Mouse (Mus musculus): Measurements from ENCODE around the gene Tspan5. TPM values are rescaled to one million over a fixed set of nuclear protein-coding genes. Genes with fewer than 3 reads are reported as not detected.

Gene Tspan5
- polyA plus RNA-seq, 1 experiment from 2014 or later = 1.7 TPM

DNA sequence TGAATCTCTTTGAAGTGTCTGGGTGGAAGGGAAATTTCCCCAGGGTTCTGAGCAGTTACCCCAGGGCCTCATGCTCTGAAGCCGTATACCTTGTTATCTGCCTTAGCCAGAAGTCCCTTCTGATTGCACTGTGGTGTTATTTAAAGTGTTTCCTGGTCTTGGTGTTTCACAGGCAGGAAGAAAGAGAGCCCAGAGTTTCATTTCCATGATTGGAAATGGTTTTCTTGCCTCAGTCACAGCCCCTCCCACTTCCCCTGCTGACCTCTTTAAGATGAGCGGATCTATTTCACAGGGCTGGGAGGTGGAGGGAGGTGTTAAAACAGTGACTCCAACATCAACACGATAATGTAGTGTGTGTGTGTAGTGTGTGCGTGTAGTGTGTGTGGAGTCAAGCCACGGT is 151.5 kb downstream of the Tspan5 start:
- TF ChIP-seq EP300 (IDR thresholded peaks at IDR 0.05; ENCODE audit: low read depth) = no peak; the same call in 1 of the 2 replicates
- TF ChIP-seq CTCF (IDR thresholded peaks at IDR 0.05; ENCODE audit: low read depth) = no peak
- Histone ChIP-seq H3K4me2 (ENCODE audit: low read depth, low read length) (no peak overlapping the region), H3K9ac (replicated peaks) (no peak overlapping the region), H3K4me1 (ENCODE audit: insufficient read depth) (no peaks in the 10 kb centered on the region), H3K9me3 (ENCODE audit: low read length) (no peaks in the 10 kb centered on the region), H3K36me3 (replicated peaks; ENCODE audit: insufficient read depth, low read length) (no peaks in the 10 kb centered on the region; the same call in 1 of the 2 replicates), H3K27ac (ENCODE audit: low read depth) (no peak overlapping the region), H3K4me3 (ENCODE audit: low read depth, low read length) (no peak overlapping the region), H3K27me3 (ENCODE audit: insufficient read depth, low read length) (no peaks in the 10 kb centered on the region)
- no peak for DNase-seq
- no peak; the same call in 1 of the 2 replicates for ATAC-seq
- 43% methylated on average over 5 of the region's 5 CpGs for WGBS (ENCODE audit: insufficient replicate concordance)

DNA sequence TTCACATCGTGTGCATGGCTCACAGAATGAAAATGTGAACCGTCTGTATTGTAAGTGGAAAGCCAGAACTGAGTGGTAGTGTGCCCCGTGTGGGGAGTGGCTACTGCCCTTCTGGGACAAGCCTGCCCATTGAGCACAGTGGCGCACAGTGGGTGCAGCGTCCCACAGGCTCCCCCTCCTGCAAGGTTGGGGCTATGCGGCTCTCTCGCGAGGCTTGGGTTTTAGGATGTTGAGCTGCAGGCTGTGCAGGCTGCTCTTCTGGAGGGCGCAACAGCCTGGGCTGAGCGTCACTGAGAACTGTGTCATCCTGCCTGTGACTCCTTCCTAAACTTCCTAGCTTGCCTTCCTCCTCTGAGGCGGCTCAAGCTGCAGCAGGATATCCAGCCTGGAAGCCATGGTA is 155.5 kb downstream of the Tspan5 start:
- DNase-seq = no peak
- no peaks in the 10 kb centered on the region; the same call in 1 of the 2 replicates for H3K36me3 ChIP-seq (replicated peaks; ENCODE audit: insufficient read depth, low read length)
- no peaks in the 10 kb centered on the region for H3K9me3 ChIP-seq (ENCODE audit: low read length)
- ATAC-seq = no peak
- no peak overlapping the region for H3K9ac ChIP-seq (replicated peaks)
- H3K4me2 ChIP-seq (ENCODE audit: low read depth, low read length) = no peak overlapping the region
- H3K27me3 ChIP-seq (ENCODE audit: insufficient read depth, low read length) = no peaks in the 10 kb centered on the region
- 84% methylated on average over 11 of the region's 11 CpGs for WGBS (ENCODE audit: insufficient replicate concordance)
- H3K27ac ChIP-seq (ENCODE audit: low read depth) = no peak overlapping the region
- H3K4me1 ChIP-seq (ENCODE audit: insufficient read depth) = no peaks in the 10 kb centered on the region
- no peak for TF ChIP-seq CTCF (IDR thresholded peaks at IDR 0.05; ENCODE audit: low read depth)
- no peak overlapping the region for H3K4me3 ChIP-seq (ENCODE audit: low read depth, low read length)

DNA sequence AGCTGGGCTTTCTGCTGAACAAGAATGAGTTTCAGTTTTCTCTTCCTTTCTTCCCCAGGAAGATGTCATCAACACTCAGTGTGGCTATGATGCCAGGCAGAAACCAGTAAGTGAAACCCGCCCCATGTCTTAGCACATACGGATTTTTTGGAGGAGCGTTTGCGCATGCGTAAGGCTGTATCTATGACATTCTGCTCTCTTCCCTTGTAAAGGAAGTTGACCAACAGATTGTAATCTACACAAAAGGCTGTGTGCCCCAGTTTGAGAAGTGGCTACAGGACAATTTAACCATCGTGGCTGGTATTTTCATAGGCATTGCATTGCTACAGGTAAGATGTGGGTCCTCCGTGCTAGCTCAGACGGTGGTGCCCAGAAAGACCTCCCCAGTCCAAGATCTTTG is 156.1 kb downstream of the Tspan5 start:
- TF ChIP-seq EP300 (IDR thresholded peaks at IDR 0.05; ENCODE audit: low read depth) = no peak
- TF ChIP-seq CTCF (IDR thresholded peaks at IDR 0.05; ENCODE audit: low read depth) = no peak
- 83% methylated on average over 8 of the region's 8 CpGs for WGBS (ENCODE audit: insufficient replicate concordance)
- no peak for ATAC-seq

DNA sequence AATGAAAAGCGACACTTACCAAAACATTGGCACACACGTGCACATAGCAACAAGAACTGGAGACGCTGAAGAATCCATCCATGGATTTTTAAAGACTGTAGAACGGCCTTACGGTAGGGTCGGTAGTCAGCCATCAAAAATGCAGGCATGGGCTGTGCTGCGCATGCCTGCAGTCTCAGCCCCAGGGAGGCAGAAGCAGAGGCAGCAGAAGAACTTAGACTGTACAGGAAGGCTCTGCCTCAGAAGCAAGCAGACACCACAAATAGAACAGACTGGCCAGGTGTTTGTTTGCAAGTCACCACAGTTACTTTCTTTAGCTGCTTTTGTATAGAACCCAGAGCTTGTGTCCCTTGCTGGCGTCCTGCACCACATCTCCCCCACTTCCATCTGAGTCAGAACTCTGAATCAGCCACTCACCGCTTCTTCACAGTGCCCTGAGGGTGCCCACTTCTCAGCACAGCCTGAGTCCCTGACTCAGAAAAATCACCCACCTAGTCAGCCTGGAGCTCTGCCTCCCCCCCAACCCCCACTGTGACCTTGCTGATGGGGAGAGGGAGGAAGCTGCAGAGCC is 158.7 kb downstream of the Tspan5 start:
- no peak overlapping the region for H3K4me3 ChIP-seq (ENCODE audit: low read depth, low read length)
- no peak for ATAC-seq
- H3K27me3 ChIP-seq (ENCODE audit: insufficient read depth, low read length) = no peaks in the 10 kb centered on the region
- DNase-seq = no peak
- WGBS (ENCODE audit: insufficient replicate concordance) = 83% methylated on average over 9 of the region's 9 CpGs
- no peak overlapping the region for H3K4me2 ChIP-seq (ENCODE audit: low read depth, low read length)
- H3K36me3 ChIP-seq (replicated peaks; ENCODE audit: insufficient read depth, low read length) = no peaks in the 10 kb centered on the region; the same call in 1 of the 2 replicates
- H3K9ac ChIP-seq (replicated peaks) = no peak overlapping the region
- H3K27ac ChIP-seq (ENCODE audit: low read depth) = no peak overlapping the region
- H3K4me1 ChIP-seq (ENCODE audit: insufficient read depth) = no peaks in the 10 kb centered on the region
- H3K9me3 ChIP-seq (ENCODE audit: low read length) = no peaks in the 10 kb centered on the region
- TF ChIP-seq CTCF (IDR thresholded peaks at IDR 0.05; ENCODE audit: low read depth) = no peak
- no peak for TF ChIP-seq EP300 (IDR thresholded peaks at IDR 0.05; ENCODE audit: low read depth)

More for the DNA sequence above, 156.1 kb downstream of the Tspan5 start:
- no peaks in the 10 kb centered on the region for H3K9me3 ChIP-seq (ENCODE audit: low read length)
- H3K27me3 ChIP-seq (ENCODE audit: insufficient read depth, low read length) = no peaks in the 10 kb centered on the region
- DNase-seq = no peak
- H3K9ac ChIP-seq (replicated peaks) = no peak overlapping the region
- no peak overlapping the region for H3K4me2 ChIP-seq (ENCODE audit: low read depth, low read length)
- H3K4me1 ChIP-seq (ENCODE audit: insufficient read depth) = no peaks in the 10 kb centered on the region
- no peaks in the 10 kb centered on the region; the same call in 1 of the 2 replicates for H3K36me3 ChIP-seq (replicated peaks; ENCODE audit: insufficient read depth, low read length)
- H3K27ac ChIP-seq (ENCODE audit: low read depth) = no peak overlapping the region
- H3K4me3 ChIP-seq (ENCODE audit: low read depth, low read length) = no peak overlapping the region

DNA sequence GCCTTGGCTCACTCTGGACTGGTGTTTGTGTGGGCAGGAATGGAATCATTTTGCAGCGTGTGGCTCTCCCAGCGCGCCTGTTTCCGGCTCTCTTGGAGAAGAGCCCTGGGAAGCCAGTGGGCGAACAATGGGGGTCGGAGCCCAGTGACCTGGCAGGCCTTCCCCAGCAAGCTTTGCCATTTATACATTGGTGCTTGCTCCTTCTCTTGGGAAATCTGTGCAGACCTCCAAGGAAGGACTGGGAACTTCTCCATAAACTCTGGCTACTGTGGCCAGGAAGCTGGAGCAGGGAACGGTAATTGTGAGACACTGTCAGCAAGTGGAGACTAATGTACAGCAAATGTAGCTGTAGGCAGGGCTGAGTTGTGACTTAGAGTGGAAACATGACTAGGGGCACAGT is 163.7 kb downstream of the Tspan5 start:
- no peak for DNase-seq
- WGBS (ENCODE audit: insufficient replicate concordance) = 78% methylated on average over 7 of the region's 7 CpGs

DNA sequence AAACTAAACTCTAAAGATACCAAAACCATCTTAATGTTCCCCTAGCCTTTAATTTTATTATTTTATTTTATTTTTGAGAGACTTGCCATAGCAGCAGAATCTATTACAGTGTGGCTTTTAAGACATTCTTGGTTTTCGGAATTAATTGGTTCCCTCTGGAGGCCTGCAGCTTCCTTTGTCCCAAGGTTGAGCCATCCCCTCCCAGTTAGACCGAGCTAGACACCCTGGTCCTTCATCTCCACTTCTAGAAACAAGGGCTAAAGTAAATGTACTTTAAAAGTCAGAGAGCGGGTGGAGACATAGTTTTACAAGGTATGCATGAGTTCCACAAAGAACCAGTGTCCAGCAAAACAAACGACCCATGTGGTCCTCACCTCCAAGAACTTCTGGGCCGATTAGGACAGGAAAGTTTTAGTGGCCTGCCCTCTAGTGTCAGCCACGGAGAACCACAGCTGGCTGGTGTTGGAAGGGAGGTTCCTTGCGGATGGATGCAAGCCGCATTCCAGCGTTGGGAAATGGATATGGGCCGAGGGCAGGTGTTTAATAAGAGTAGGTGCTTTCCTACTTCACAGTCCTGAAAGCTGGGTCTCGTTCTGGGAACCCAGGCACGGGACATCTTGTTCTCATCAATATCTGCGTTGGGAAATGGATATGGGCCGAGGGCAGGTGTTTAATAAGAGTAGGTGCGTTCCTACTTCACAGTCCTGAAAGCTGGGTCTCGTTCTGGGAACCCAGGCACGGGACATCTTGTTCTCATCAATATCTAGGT is 164.3 kb downstream of the Tspan5 start:
- ATAC-seq (peak; percentile 51), DNase-seq (peak; percentile 53)
- Histone ChIP-seq H3K4me2 (ENCODE audit: low read depth, low read length) (no peak overlapping the region), H3K4me3 (ENCODE audit: low read depth, low read length) (no peak overlapping the region), H3K27me3 (ENCODE audit: insufficient read depth, low read length) (no peaks in the 10 kb centered on the region), H3K27ac (ENCODE audit: low read depth) (no peak overlapping the region), H3K4me1 (ENCODE audit: insufficient read depth) (no peaks in the 10 kb centered on the region), H3K36me3 (replicated peaks; ENCODE audit: insufficient read depth, low read length) (no peaks in the 10 kb centered on the region), H3K9me3 (ENCODE audit: low read length) (no peaks in the 10 kb centered on the region), H3K9ac (replicated peaks) (no peak overlapping the region)
- 34% methylated on average over 17 of the region's 17 CpGs for WGBS (ENCODE audit: insufficient replicate concordance)
- TF ChIP-seq CTCF (IDR thresholded peaks at IDR 0.05; ENCODE audit: low read depth) (peak; percentile 87), EP300 (IDR thresholded peaks at IDR 0.05; ENCODE audit: low read depth) (no peak)

More for the DNA sequence above, 163.7 kb downstream of the Tspan5 start:
- H3K27me3 ChIP-seq (ENCODE audit: insufficient read depth, low read length) = no peaks in the 10 kb centered on the region
- no peak overlapping the region for H3K4me3 ChIP-seq (ENCODE audit: low read depth, low read length)
- no peak overlapping the region for H3K9ac ChIP-seq (replicated peaks)
- H3K36me3 ChIP-seq (replicated peaks; ENCODE audit: insufficient read depth, low read length) = no peaks in the 10 kb centered on the region
- no peak overlapping the region for H3K4me2 ChIP-seq (ENCODE audit: low read depth, low read length)
- ATAC-seq = no peak
- H3K27ac ChIP-seq (ENCODE audit: low read depth) = no peak overlapping the region
- no peaks in the 10 kb centered on the region for H3K9me3 ChIP-seq (ENCODE audit: low read length)
- TF ChIP-seq EP300 (IDR thresholded peaks at IDR 0.05; ENCODE audit: low read depth) (no peak), CTCF (IDR thresholded peaks at IDR 0.05; ENCODE audit: low read depth) (no peak)
- H3K4me1 ChIP-seq (ENCODE audit: insufficient read depth) = no peaks in the 10 kb centered on the region
